Mouse (Mus musculus): ENCODE results near the gene Nit1. TPM values are rescaled to one million over a fixed set of nuclear protein-coding genes. Genes with fewer than 3 reads are reported as not detected.
"Not testable (repeated sequence)": the region's sequence is repeated elsewhere in the genome, so short reads cannot be mapped to it uniquely, and the experiment has no call there.

The Nit1 gene
- total RNA-seq, 2 experiments from 2014 or later = 79.5 to 79.9 TPM

- DNase-seq = peak in 1 of 2 experiments; percentile 34
These were observed 10.4 kb upstream of the Nit1 start for GRCm38 (mm10) chr1:171355812-171356340.

- peak; percentile 40 to 46 for DNase-seq
These were observed 3.8 kb upstream of the Nit1 start for GRCm38 (mm10) chr1:171349210-171349609.

GRCm38 (mm10) chr1:171348665-171349064, 3.2 kb upstream of the Nit1 start:
- DNase-seq = peak in 1 of 2 experiments; percentile 44

GRCm38 (mm10) chr1:171346095-171346450, 627 bp upstream of the Nit1 start:
- DNase-seq = no peak

GRCm38 (mm10) chr1:171344715-171345114, 731 bp downstream of the Nit1 start:
- no peak for DNase-seq

GRCm38 (mm10) chr1:171343922-171344677, 1.3 kb downstream of the Nit1 start:
- DNase-seq = peak; percentile 51 to 66

- no peak for DNase-seq
These were observed 2.9 kb downstream of the Nit1 start for GRCm38 (mm10) chr1:171342262-171343207.

GRCm38 (mm10) chr1:171330216-171330560, 15.3 kb downstream of the Nit1 start:
- no peak for DNase-seq

GRCm38 (mm10) chr1:171329433-171330215, 15.8 kb downstream of the Nit1 start:
- DNase-seq = peak; percentile 82 to 88

- DNase-seq = peak; percentile 91 to 92
These were observed 16.5 kb downstream of the Nit1 start, which contains the start of gene Dedd for GRCm38 (mm10) chr1:171328839-171329432. Gene Dedd (plus strand): TSS chr1:171329145.

- no peak for DNase-seq
These were observed 17.2 kb downstream of the Nit1 start for GRCm38 (mm10) chr1:171328244-171328643.

GRCm38 (mm10) chr1:171326588-171326987, 18.9 kb downstream of the Nit1 start:
- DNase-seq = not testable (repeated sequence)

- no peak for DNase-seq
These were observed 19.9 kb downstream of the Nit1 start for GRCm38 (mm10) chr1:171325571-171325970.

GRCm38 (mm10) chr1:171322012-171322411, 23.4 kb downstream of the Nit1 start:
- no peak for DNase-seq

GRCm38 (mm10) chr1:171321415-171321814, 24.0 kb downstream of the Nit1 start:
- peak in 1 of 2 experiments; percentile 52 for DNase-seq

GRCm38 (mm10) chr1:171320151-171320550, 25.3 kb downstream of the Nit1 start:
- DNase-seq = no peak

GRCm38 (mm10) chr1:171319748-171320147, 25.7 kb downstream of the Nit1 start:
- no peak for DNase-seq

- no peak for DNase-seq
These were observed 36.1 kb downstream of the Nit1 start for GRCm38 (mm10) chr1:171309321-171309720.

GRCm38 (mm10) chr1:171306157-171306556, 39.3 kb downstream of the Nit1 start:
- DNase-seq = not testable (repeated sequence)

GRCm38 (mm10) chr1:171298226-171298625, 47.2 kb downstream of the Nit1 start:
- no peak for DNase-seq

- no peak for DNase-seq
These were observed 50.4 kb downstream of the Nit1 start for GRCm38 (mm10) chr1:171295063-171295402.
